Mouse (Mus musculus) forebrain, embryonic 12.5 days (tissue): ENCODE results near the gene Epb41l5. TPM values are rescaled to one million over a fixed set of nuclear protein-coding genes. Genes with fewer than 3 reads are reported as not detected.

ENCODE experiments used
- ATAC-seq: fragments of 200-750 bp; cut with Nextera tagmentation; 2 replicates; pipeline ENCODE4 v1.8.0; 2017; ENCODE audit warnings: moderate TSS enrichment; ENCODE audit not compliant: low FRiP score
- H3K27ac ChIP-seq: fragments of 300-500 bp; sonication (generic); 2 replicates; pipeline ENCODE4 v1.5.1; 2016; ENCODE audit warnings: mild to moderate bottlenecking
- H3K27me3 ChIP-seq: fragments of 300-500 bp; sonication (generic); 2 replicates; pipeline ENCODE4 v1.6.1; 2016; ENCODE audit warnings: mild to moderate bottlenecking
- H3K36me3 ChIP-seq: fragments of 300-500 bp; sonication (generic); replicated peaks from 2 replicates; pipeline ENCODE4 v1.6.1; 2016; ENCODE audit warnings: mild to moderate bottlenecking
- H3K4me1 ChIP-seq: fragments of 300-500 bp; sonication (generic); 2 replicates; pipeline ENCODE4 v1.6.1; 2016
- H3K4me2 ChIP-seq: fragments of 300-500 bp; sonication (generic); 2 replicates; pipeline ENCODE4 v1.6.1; 2016; ENCODE audit warnings: mild to moderate bottlenecking, moderate library complexity
- H3K4me3 ChIP-seq: fragments of 300-500 bp; sonication (generic); replicated peaks from 2 replicates; pipeline ENCODE4 v1.5.1; 2016; ENCODE audit warnings: mild to moderate bottlenecking
- H3K9ac ChIP-seq: fragments of 300-500 bp; sonication (generic); 2 replicates; pipeline ENCODE4 v1.6.1; 2016; ENCODE audit warnings: mild to moderate bottlenecking
- H3K9me3 ChIP-seq: fragments of 300-500 bp; sonication (generic); 2 replicates; pipeline ENCODE4 v1.6.1; 2016
- WGBS: fragments of 180-500 bp; shearing (Covaris S2); methylation state at CpG from one replicate; pipeline ENCODE4 v1.1.7; 2016; 5-methylcytosine and 5-hydroxymethylcytosine counted together
- polyA plus RNA-seq: library from polyadenylated mRNA; unstranded; fragments of >200 nt; fragmentation: Nextera tagmentation; extraction: Ambion mirVana; gene quantifications from 2 replicates; pipeline ENCODE4 v1.2.1, GENCODE M21; 2016

Epb41l5 gene
- polyA plus RNA-seq, 1 experiment from 2014 or later: 38.0 TPM

DNA sequence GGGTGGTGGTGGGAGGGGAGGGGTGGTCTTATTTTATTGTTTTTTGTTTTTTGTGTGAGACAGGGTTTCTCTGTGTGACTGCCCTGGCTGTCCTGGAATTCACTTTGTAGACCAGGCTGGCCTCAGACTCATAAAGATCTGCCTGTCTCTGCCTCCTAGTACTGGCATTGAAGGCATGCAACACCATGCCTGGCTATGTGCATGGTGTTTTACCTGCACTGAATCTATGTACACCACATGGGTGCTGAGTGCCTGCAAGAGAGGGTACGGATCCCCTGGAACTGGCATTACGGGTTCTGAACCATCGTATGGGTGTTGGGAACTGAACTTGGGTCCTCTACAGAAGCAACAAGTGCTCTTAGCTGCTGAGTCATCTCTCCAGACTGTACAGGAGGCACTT, 142.8 kb downstream of the Epb41l5 start:
- Histone ChIP-seq H3K9ac (no peak overlapping the region), H3K27me3 (peaks cover 20% of the 10 kb centered on the region), H3K27ac (no peak overlapping the region), H3K4me3 (no peak overlapping the region), H3K4me1 (peaks cover 20% of the 10 kb centered on the region), H3K9me3 (no peaks in the 10 kb centered on the region), H3K4me2 (no peak overlapping the region), H3K36me3 (no peaks in the 10 kb centered on the region)
- WGBS: 90% methylated on average over 3 of the region's 3 CpGs
- ATAC-seq: no peak

DNA sequence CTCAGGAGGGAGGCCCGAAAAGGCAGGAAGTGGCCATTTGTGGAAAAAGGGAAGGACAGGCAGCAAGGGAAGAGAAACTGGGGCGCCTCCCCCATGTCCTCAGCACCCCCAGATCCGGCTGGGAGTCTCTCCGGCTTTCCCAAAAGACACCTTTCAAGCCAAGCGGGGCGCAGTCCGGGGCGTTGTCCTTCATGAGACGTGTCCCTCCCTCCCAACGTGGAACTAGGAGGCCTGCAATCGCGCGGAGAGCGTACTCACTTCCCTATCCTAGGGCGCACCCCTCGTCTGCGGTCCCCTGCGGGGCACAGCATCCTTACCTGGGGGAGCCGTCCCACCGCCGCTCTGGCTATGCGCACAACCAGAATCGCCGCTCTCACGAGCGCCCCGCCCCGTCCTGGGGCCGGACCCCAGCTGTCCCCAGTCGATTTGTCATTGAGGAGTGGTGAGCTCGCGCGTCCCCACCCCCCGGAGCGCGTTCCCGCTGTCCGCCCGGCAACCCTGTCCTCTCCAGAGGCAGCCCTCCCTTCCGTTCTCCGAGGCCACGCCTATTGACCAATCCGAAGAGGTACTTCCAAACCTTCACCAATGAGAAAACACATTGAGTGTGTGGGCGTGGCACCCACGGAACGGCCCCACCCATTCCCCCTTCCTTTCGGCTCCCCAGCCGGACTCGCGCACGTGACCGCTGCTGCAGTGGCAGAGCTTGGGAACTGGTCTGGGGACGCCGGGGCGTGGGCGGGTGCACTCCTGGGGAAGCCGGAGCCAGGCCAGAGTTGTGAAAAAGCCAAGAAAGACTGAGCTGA, 144.3 kb downstream of the Epb41l5 start, which contains the start of gene Ralb:
Gene Ralb (minus strand): TSS at position 535 of the 803 bp plus-strand sequence.
- H3K27me3 ChIP-seq: peaks cover 20% of the 10 kb centered on the region
- peaks cover 20% of the 10 kb centered on the region for H3K4me1 ChIP-seq
- peak; percentile 99 for ATAC-seq
- H3K9ac ChIP-seq: peak within 1 kb of the TSS; percentile 63
- H3K36me3 ChIP-seq: no peaks in the 10 kb centered on the region
- H3K4me2 ChIP-seq: peak within 1 kb of the TSS; percentile 70
- under 1% methylated on average over 57 of the region's 57 CpGs for WGBS
- peak within 1 kb of the TSS; percentile 57 for H3K4me3 ChIP-seq
- H3K27ac ChIP-seq: no peak within 1 kb of the TSS
- H3K9me3 ChIP-seq: no peaks in the 10 kb centered on the region

DNA sequence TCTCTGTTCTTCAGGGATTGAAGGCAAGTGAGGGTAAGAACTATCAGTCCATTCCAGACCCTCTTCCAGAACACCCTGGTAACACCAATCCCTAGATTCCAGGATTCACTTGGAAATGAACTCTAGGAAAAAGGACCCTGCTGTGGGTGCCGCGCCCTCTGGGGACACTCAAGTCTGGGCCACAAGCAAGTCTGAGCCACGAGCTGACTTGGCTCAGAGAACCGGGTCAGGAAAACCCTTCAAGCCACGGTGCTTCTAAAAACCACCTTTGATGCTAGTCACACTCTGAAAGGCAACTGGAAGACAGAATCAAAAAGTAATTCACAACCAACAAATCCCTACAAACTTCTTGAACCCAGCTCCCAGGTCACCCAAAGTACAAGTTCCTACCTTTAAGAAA, 145.0 kb downstream of the Epb41l5 start:
- Histone ChIP-seq H3K4me2 (peak overlapping the region; percentile 70), H3K4me3 (peak overlapping the region; percentile 57), H3K9ac (peak overlapping the region; percentile 63; the same call in 1 of the 2 replicates), H3K27ac (no peak overlapping the region), H3K36me3 (no peaks in the 10 kb centered on the region), H3K9me3 (no peaks in the 10 kb centered on the region), H3K27me3 (peaks cover 20% of the 10 kb centered on the region), H3K4me1 (peaks cover 20% of the 10 kb centered on the region)
- WGBS: 28% methylated on average over 5 of the region's 5 CpGs
- no peak for ATAC-seq

- no peak overlapping the region for H3K27ac ChIP-seq
- peaks cover 20% of the 10 kb centered on the region for H3K4me1 ChIP-seq
- 81% methylated on average over 3 of the region's 3 CpGs for WGBS
- H3K27me3 ChIP-seq: peaks cover 20% of the 10 kb centered on the region
- H3K4me3 ChIP-seq: 0 out of 2 replicates have a peak overlapping the region, but pooled peaks have one; percentile 57
- no peak for ATAC-seq
- no peaks in the 10 kb centered on the region for H3K9me3 ChIP-seq
- H3K4me2 ChIP-seq: peak overlapping the region; percentile 70
- no peak overlapping the region for H3K9ac ChIP-seq
- H3K36me3 ChIP-seq: no peaks in the 10 kb centered on the region
Observed at GRCm38 (mm10) chr1:119503181-119503580, 145.6 kb downstream of the Epb41l5 start.

DNA sequence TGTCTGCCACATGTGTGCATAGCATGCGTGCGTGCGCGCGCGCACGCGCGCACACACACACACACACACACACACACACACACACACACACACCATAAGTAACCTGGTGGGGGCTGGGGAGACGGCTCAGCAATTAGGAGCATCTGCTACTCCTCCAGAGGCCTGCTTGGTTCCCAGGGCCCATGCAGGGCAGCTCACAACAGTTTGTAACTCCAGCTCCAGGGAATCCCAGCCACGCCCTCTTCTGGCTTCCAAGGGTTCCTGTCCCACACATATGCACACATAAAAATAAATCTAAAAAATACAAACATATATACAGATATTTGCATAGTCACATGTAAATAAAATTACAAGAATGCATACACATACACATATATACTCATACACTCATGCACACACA, 146.1 kb downstream of the Epb41l5 start:
- no peak overlapping the region for H3K9ac ChIP-seq
- ATAC-seq: no peak
- peaks cover 20% of the 10 kb centered on the region for H3K4me1 ChIP-seq
- no peaks in the 10 kb centered on the region for H3K36me3 ChIP-seq
- no peak overlapping the region; the same call in 1 of the 2 replicates for H3K4me2 ChIP-seq
- WGBS: 94% methylated on average over 11 of the region's 11 CpGs
- H3K27me3 ChIP-seq: peaks cover 20% of the 10 kb centered on the region
- H3K9me3 ChIP-seq: no peaks in the 10 kb centered on the region
- no peak overlapping the region for H3K4me3 ChIP-seq
- H3K27ac ChIP-seq: no peak overlapping the region

GRCm38 (mm10) chr1:119501881-119502280, 146.9 kb downstream of the Epb41l5 start:
- no peaks in the 10 kb centered on the region for H3K36me3 ChIP-seq
- WGBS: 83% methylated on average over 8 of the region's 8 CpGs

DNA sequence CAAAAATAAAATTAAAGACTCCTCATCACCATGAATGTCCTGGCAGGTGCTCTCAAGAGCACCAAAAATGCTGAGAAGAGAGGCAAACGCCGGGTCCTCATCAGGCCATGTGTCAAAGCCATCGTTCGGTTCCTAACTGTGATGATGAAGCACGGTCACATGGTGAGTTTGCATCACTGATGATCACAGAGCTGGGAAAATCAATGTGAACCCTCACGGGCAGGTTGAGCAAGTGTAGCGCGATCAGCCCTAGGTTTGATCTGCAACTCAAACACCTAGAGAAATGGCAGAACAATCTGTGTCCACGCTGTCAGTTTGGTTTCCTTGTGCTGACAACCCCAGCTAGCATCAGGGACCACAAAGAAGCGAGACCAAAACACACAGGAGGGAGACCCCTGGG, 149.3 kb downstream of the Epb41l5 start:
- Histone ChIP-seq H3K4me2 (no peak overlapping the region), H3K9me3 (no peaks in the 10 kb centered on the region), H3K4me1 (peaks cover 12% of the 10 kb centered on the region), H3K9ac (no peak overlapping the region), H3K27ac (no peak overlapping the region), H3K36me3 (no peaks in the 10 kb centered on the region), H3K27me3 (no peaks in the 10 kb centered on the region), H3K4me3 (no peak overlapping the region)
- 93% methylated on average over 10 of the region's 10 CpGs for WGBS
- no peak for ATAC-seq

More at GRCm38 (mm10) chr1:119501881-119502280, 146.9 kb downstream of the Epb41l5 start:
- Histone ChIP-seq H3K4me3 (no peak overlapping the region), H3K9ac (no peak overlapping the region), H3K27ac (no peak overlapping the region), H3K4me1 (peaks cover 20% of the 10 kb centered on the region), H3K9me3 (no peaks in the 10 kb centered on the region), H3K27me3 (peaks cover 16% of the 10 kb centered on the region), H3K4me2 (no peak overlapping the region)
- no peak for ATAC-seq

GRCm38 (mm10) chr1:119498536-119499231, 150.1 kb downstream of the Epb41l5 start:
- Histone ChIP-seq H3K4me1 (peaks cover 8% of the 10 kb centered on the region), H3K27me3 (no peaks in the 10 kb centered on the region), H3K36me3 (no peaks in the 10 kb centered on the region), H3K4me3 (no peak overlapping the region), H3K4me2 (no peak overlapping the region), H3K27ac (no peak overlapping the region), H3K9ac (no peak overlapping the region), H3K9me3 (no peaks in the 10 kb centered on the region)
- no peak for ATAC-seq
- WGBS: 88% methylated on average over 9 of the region's 9 CpGs

DNA sequence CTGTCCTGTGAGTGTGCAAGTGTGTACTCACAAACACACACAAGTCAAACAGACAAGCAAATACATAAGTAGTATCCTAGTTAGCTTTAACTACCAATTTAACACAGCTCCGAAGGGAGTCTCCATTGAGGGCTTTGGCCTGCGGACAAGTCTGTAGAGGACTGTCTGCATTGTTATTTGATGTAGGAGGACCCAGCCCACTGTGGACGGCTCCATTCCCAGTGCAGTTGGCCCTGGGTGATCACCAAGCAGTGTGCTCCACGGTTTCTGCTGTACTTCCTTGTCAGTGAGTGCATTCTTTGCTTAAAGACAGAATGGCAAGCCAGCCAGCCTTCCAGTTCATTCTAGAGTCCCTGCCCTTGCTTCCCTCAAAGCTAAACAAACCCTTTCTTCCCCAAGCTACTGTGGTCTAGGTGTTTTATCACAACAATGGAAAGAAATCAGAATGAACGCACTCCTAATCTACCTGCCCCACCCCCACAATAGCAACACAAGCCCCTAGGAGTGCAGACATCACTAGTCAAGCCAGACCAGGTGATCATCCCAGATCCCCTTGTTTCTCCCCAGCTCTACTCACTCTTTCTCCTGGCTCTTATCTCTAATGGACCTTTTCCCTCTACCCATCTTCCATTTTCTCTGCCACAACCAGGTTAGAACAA, 151.3 kb downstream of the Epb41l5 start:
- H3K27ac ChIP-seq: no peak overlapping the region
- H3K9ac ChIP-seq: no peak overlapping the region
- WGBS: 71% methylated on average over 5 of the region's 5 CpGs
- no peak overlapping the region for H3K4me2 ChIP-seq
- no peak overlapping the region for H3K4me3 ChIP-seq
- no peaks in the 10 kb centered on the region for H3K36me3 ChIP-seq
- H3K27me3 ChIP-seq: no peaks in the 10 kb centered on the region
- no peaks in the 10 kb centered on the region for H3K4me1 ChIP-seq
- no peaks in the 10 kb centered on the region for H3K9me3 ChIP-seq
- ATAC-seq: no peak

DNA sequence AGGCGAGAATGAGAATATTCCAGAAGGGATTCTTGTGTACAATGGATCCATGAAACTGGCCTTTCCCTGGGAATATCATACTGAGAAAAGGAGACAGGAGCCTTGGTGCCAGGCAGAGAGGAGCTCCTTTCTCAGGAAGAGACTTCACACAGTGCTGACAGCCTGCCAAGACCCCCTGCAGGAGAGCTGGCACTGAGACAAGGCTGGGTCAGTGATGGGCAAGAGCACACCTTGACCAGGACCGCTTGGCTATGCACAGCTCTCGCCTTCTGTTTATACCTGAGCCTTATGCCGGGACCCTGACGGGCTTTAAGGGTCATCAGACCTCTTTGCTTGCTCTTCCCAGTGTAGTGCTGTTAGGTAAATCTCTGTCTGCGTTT, 153.4 kb downstream of the Epb41l5 start:
- ATAC-seq: no peak
- H3K9ac ChIP-seq: no peak overlapping the region
- no peaks in the 10 kb centered on the region for H3K9me3 ChIP-seq
- 93% methylated on average over 6 of the region's 6 CpGs for WGBS
- H3K4me1 ChIP-seq: peaks cover 3% of the 10 kb centered on the region; the same call in 1 of the 2 replicates
- no peaks in the 10 kb centered on the region for H3K27me3 ChIP-seq
- H3K36me3 ChIP-seq: no peaks in the 10 kb centered on the region
- no peak overlapping the region for H3K4me2 ChIP-seq
- H3K4me3 ChIP-seq: no peak overlapping the region
- H3K27ac ChIP-seq: no peak overlapping the region
